Mouse (Mus musculus) spleen, postnatal 14 days (tissue): ENCODE measurements around the gene Notum.

Source experiments
- DNase-seq, 2 experiments: peaks; one replicate each; pipeline ENCODE4 v3.0.0; 2021 to 2022; ENCODE audit warnings: low spot score in 2 of 2

Gene Notum

GRCm38 (mm10) chr11:120661076-120661460, at the start of gene Notum:
Gene Notum, minus strand, starts transcription at chr11:120661175.
- DNase-seq: no peak

DNA sequence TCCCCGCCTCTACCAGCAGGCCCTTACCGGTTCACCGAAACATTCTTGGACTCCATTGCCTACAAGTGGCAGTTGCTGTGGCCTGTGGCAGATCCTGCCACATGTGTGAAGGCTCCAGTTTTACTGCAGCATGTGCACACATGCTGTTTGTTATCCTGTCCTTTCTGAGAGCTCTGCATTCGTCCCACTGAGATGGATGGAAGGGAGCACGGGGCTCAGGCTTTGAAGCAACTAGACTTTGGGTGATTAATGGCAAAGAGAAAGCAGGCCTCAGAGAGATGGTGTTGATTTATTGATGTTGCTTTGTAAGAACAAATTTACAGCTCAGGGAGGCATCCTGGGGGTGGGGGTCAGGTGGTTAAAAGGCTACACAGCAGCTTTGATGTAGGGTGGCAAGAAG, 49.7 kb upstream of the Notum start:
- no peak for DNase-seq

DNA sequence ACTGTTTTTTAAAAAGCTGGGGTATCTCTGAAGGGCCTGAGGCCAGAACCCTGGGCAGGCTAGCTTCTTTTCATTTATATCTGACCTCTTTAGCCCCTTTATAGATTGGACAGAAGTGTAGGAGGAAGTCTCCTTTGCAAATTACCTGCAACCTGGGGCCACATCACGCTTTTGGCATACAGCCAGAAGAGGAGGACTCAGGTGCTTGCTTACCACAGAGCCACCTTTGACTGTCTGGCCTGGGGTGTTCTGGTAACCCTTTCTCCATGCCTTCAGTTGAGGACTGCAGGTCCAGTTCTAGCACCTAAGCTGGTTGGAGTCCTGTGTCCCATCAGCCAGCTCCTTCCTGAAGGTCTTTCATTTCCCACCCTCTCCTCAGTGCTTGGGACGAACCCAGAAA, 48.6 kb upstream of the Notum start:
- DNase-seq: no peak

GRCm38 (mm10) chr11:120707969-120708368, 47.0 kb upstream of the Notum start:
- no peak for DNase-seq

DNA sequence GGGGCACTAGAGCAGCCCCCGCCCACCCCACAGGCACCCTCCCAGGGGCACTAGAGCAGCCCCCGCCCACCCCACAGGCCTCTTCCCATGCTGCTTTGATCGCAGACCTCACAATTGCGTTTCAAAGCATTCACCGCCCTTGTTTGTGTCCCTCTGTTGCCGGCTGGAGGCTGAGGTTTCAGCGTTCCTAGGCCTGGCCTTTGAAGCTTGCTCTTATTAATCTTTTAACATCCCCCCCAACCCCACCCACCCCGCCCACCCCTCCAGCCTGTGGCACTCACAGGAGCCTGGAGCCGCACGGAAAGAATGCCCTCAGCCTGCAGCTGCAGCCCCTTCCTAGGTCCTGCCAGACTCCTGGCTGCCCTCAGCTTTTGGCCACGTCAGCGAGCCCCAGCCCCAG, 46.2 kb upstream of the Notum start:
- no peak for DNase-seq

- DNase-seq: no peak
Measured at GRCm38 (mm10) chr11:120706120-120706519, 45.1 kb upstream of the Notum start.

GRCm38 (mm10) chr11:120704486-120705325, 43.7 kb upstream of the Notum start:
- DNase-seq: no peak

DNA sequence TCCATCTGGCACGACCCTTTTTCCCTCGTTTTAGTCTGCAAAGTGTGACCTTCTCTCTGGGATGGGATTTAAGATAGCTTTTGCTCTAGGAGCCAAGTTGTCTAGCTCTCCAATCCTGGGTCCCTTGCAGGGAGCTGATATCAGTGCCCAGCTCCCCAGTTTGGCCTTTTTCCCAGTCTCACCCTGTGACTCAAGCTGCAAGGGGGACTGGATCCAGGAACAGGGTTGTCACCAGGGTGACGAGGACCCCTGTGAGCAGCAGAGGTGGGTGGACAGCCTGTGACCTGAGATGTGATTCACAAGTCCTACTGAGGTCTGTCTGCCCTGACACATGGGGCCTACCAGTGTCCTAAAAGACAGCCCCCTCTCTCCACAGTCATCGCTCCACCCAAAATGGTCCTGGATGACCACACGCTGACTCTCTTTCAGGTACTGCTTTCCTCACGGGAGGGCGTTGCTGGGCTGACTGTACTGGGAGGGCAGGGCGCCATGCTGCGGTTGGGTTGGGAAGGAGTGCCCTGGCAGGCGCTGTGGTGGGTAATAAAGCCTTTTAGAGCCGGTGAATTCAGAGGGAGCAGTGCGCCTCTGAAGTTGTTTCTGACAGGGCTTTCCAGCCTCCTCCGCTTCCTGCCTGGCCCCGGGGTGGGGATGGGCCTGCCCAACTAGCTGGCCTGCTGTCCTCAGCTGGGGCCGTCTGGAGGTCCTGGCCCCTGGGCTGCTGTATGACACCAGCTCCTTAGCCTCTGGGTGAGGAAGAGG, 42.9 kb upstream of the Notum start:
- DNase-seq: no peak

DNA sequence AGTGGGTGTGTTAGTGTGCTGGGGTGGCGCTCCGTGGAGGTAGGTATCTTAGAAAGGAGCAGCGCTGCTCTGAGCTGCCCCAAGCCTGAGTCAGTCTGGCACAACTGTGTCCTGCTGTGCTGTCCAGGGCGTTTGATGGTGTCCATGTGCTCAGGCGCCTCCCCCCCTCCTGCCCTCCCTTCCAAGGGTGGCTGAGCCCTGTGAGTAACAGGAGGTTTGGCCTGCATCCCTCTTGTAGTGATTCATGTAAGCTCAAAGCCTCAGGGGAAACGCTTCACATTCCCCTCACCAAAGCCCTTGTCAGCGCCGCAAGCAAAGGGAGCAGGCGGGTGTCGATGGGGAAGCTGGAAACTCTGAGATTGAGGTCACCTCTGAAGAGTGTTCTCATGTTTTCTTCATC, 36.8 kb upstream of the Notum start:
- no peak for DNase-seq

GRCm38 (mm10) chr11:120696568-120696967, 35.6 kb upstream of the Notum start:
- DNase-seq: no peak

DNA sequence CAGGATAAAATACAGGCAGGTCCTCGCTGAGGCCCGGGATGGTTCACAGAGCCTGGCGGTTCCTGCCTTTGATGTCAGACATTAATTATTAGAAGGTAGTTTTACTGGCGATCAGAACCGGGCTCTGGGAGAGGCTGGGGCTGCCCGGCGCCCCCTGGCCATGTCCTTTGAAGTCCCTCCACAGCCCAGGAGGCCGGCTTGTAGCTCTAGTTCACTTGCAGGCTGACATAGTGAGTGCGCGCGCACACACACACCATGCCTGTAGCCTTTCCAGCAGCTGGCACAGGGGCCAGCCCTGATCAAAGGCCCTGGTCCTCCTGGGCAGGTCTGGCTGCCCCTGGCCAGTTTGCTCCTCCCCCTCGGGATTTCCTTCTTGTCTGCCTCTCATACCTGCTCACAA, 34.7 kb upstream of the Notum start:
- no peak for DNase-seq

DNA sequence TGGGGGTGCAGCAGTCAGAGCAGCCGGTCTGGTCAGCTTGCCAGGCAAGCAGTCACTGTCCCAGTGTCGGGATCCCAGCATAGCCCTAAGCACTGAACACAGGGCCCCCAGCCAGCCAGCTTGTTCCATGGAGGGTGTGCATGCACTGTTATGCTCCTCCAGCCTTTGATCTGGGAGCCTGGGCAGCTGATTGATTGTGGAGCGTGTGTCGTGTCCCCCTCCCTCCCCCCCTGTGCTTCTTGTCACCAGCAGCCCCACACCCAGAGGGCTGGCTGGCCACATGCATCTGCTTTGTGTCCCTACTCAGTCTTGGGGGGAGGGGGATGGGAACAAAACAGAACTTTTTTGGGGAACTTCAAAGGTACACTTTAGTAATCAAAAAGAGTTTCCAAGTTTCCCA, 34.2 kb upstream of the Notum start:
- DNase-seq: no peak

DNA sequence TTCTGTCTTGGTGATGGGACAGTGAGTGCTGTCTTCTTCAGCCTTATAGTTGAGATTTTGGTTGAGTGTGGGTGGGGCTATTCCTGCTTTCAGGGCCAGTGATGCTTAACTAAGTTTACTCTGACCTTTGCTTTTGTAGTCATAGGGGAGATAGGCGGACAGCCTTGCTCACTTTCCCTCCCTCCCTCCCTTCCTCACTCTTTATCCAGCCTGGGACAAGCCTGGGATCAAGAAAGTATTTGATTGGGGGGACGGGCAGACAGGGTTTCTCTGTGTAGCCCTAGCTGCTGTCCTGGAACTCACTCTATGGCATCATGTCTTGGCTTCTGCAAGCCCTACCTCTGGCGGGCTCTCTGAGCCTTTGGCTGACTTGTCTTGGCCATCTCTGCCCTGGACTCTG, 32.5 kb upstream of the Notum start:
- no peak for DNase-seq

GRCm38 (mm10) chr11:120692471-120693011, 31.6 kb upstream of the Notum start:
- no peak for DNase-seq

DNA sequence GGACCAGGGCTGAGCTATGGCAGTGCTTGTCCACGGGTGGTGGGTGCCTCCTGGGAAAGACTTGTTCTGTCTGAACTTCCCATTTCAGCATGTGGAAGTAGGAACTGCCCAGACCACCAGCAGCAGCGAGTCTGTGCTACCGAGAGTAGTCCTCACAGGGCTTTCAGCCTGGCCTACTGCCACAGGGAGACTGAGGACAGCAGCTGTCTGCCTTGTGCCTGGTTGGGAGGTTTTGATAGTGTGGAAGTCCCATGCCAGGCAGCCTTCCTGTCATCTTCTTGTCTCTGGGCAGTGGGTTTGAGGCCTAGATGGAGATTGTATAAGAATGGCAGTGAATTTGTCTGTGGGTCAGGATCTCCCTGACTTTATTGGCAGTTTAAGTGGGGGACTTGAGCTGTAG, 28.4 kb upstream of the Notum start:
- no peak for DNase-seq

DNA sequence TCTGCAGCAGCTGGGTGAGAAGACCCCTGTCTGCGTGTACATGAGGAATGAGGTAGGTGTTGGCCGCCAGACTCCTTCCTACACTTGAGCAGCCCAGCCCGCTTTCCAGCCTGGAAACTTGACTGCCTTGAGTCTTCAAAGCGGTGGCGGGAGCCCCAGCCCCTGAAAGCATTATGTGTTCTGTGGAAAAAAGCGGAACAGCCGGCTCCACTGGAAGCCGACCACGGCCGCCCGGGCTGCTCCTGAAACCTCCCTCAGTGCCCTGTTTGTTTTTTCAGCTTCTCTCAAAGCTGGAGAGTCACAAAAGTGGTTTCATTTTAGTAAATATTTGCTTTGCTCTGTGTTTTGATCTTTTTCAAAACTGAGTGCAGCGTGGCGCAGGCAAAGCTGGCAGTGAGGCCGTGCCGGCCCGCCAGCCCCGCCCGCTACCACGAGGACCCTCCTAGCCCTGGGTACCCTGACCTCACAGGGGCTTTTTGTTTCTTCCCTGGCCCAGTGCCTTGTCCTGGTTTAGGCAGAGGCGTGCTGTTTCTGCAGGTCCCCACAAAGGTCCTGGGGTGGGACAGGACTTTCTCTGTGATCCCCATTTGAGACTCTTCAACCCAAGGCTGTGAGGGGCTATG, 25.8 kb upstream of the Notum start:
- no peak for DNase-seq

- no peak for DNase-seq
Measured at GRCm38 (mm10) chr11:120684660-120685059, 23.7 kb upstream of the Notum start.

- no peak for DNase-seq
Measured at GRCm38 (mm10) chr11:120684086-120684485, 23.1 kb upstream of the Notum start.

GRCm38 (mm10) chr11:120683536-120683935, 22.6 kb upstream of the Notum start:
- DNase-seq: no peak

- DNase-seq: no peak
Measured at GRCm38 (mm10) chr11:120682683-120683082, 21.7 kb upstream of the Notum start.

- DNase-seq: peak in 1 of 2 experiments; percentile 40
Measured at GRCm38 (mm10) chr11:120679909-120680308, 18.9 kb upstream of the Notum start.

- no peak for DNase-seq
Measured at GRCm38 (mm10) chr11:120676951-120677350, 16.0 kb upstream of the Notum start.
